Mouse (Mus musculus): Measurements from ENCODE around the gene Shh.

Shh gene

DNA sequence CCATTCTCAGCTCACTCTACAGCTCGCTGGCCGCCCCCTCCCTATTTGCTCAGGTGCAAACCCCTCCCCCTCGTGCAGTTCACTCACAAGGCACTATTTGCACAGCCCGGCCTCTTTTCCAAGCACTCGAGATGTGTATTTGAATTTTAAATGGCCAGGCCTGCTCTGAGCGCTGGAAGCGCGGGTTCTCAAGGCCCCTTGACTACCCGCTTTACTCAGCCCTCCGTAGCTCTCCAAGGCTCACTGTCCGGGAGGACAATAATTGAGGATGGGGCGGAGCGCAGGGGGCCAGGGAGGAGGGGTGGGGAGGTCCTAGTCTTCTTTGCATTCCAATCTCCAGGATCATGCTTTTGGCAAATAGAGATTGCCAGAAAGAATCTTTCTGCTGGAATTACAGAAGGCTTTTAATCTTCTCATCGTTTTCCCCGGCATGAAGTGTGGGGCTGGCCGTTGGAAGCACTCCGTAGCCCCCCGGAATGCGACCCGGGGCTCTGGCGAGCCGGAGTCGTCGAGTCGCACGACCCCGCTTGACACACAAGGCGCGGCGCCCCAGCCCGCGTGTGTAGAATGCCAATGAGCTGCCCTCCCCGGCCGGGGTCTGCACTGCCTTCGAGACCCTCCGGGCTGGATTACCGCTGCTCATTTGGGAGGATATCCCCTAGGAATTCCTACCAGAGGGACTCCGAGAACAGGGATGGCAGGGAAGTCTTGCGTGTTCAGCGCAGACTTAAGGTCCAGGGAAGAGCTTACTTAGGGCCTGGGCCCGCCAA, 7.4 kb downstream of the Shh start:
- DNase-seq (ENCODE audit: extremely low spot score), result peak; percentile 60

DNA sequence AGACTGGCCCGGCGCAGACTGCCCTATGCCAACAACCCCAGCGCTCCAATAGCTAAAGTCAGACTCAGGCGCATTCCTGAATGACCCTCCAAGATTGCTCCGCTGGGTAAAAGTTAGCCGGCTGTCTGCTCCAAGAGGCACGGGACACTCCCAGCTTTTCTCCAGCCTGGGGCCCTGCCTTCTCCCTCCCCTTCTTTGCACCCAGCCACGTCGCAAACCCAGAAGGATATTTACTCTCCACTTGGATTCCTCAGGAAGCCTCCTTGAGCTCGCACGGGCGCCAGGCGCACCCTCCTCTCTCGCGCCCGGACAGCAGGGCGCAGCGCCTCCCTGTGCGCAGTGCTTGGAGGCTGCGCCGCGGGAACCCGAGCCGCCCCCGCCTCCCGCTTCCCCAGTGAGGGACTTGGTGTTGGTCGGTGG, 8.2 kb downstream of the Shh start:
- peak; percentile 52 for DNase-seq (ENCODE audit: extremely low spot score)

DNA sequence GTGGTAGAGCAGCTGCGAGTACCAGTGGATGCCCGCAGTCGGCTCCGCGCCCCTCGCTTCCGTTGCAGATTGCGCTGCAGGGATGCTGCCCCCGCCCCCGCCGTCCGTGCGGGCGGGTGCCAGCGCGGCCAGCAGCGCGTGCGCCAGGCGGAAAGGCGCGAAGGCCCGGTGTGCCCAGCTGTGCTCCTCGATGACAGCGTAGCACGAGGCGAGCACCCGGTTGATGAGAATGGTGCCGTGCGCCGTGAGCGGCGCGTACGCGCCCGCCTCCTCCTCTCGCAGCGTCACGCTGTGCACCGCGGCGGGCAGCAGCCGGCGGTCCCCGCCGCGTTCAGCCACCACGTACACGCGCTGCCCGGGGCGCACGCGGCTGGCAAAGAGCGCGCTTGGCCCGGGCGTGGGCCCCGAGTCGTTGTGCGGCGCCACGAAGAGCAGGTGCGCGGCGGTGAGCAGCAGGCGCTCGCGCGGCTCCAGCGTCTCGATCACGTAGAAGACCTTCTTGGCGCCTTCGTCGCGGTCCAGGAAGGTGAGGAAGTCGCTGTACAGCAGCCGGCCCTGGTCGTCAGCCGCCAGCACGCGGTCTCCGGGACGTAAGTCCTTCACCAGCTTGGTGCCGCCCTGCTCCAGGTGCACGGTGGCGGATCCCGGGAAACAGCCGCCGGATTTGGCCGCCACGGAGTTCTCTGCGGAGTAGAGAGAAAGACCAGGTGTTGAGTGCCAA, 9.0 kb downstream of the Shh start:
- DNase-seq (ENCODE audit: extremely low spot score), result peak; percentile 37

DNA sequence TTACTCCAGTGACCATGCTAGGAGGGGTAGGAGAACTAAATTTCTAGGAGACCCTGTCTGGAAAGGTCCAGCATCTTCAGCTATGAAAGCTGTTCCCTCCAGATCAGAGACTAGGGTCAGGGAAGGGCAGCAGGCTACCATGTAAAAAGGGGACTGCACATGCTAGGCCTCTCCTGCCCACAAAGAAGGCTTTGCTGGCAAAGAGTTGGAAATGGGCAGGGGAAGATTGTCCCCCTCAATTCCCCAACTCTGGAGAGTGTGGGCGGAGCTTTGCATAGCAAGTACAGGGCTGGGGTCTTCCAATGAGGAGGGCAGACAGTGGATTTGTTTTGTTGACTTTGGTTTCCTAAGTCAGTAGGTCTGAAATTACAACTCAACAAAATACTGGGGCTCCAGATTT, 10.7 kb downstream of the Shh start:
- no peak for DNase-seq (ENCODE audit: extremely low spot score)

DNA sequence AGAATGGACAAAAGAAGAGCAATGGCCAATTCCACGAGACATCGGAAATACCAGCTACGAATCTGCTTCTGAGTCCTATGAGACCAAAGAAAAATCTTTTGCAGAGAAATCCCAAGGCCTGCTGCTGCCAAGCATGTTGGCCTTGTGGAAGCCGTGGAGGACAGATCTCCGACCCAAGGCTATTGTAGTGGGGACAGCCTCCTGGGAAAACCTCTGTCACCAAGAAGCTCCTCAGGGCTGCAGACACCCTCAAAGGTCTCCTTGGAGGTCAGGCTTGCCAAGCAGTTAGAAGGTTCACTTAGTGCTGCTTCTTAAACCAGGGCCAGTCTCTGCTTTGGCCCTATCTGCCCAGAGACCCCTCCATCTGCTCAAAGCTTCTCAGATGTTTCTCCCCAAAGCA, 11.3 kb downstream of the Shh start:
- DNase-seq (ENCODE audit: extremely low spot score), result no peak

DNA sequence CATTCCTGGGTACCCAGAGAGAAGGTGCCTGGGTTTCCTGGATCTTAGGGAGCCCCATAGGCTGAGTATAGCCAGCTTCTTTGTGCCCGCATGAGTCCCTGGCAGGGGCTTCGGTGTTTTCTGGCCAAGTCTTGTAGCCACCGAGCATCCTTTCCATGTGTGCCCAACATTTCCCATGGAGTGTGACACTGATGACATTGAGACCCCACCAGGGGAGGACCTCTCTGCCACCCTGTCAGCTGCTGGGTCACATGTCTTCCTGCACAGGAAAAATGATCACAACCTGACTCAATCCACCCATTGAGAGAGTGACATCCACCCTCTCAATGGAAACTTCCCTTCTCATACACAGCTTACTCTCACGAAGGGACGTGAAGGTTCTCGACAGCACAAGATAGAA, 12.5 kb downstream of the Shh start:
- no peak for DNase-seq (ENCODE audit: extremely low spot score)

DNA sequence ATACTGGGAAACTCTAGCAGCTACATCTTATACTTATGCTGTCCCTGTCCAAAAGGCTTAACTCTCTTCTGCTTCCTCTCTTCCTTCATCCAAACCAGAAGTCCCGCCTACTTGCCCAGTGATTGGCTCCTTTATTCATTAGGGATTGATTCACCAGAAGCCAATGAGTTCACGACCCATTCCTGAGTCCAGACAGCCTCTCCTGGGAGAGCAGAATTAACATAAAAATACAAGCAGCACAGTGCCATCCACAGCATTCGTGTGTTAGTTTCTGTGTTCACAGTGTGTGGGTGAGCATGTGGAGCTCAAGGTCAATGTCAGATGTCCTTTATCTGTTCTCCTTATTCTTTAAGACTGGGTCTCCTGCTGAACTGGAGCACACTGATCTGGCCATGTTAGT, 13.5 kb downstream of the Shh start:
- no peak for DNase-seq (ENCODE audit: extremely low spot score)

DNA sequence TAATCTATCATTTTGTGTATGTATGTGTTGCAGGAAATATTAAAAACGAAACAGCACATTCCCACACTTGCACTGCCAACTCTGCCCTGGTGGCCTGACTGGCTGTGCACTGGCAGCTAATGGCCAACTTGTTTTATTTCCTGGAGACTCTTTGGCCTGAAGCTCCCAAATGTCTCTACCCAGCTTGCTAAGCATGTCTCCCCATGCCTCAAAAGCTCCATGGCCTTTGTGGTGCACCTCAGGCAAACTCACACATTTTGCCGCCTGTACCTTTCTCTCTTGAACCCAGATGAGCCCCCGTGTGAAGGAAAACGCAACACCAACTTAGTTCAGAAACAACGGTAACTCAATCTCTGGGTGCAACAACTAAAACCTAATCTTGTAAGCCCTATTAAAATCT, 14.0 kb downstream of the Shh start:
- DNase-seq (ENCODE audit: extremely low spot score), result no peak

DNA sequence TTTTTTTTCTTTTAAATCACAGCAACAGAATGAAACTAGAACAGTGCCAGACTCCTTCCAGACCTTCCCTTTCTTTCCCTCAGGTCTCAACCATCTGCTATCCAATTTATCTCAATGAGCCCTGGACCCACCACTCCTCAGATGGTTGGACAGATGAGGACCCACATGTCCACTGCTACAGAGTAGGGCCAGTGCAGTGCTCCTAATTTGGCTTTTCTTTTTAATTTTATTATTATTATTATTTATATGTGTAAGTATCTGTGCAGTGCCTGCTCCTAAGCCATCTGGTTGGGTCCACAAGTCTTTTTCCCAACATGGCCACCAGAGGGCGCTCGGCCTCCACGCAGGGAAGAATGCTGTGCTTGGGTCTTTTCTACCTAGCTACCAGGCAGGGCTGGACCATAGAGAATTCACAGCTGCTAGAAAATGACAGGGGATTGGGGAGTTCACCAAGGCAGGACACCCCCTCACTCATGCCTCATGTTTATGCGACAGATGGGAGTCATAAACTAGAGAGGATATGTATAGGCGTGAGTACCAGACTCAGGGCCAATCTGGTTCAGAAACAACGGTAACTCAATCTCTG, 15.9 kb downstream of the Shh start:
- DNase-seq (ENCODE audit: extremely low spot score), result peak; percentile 78

DNA sequence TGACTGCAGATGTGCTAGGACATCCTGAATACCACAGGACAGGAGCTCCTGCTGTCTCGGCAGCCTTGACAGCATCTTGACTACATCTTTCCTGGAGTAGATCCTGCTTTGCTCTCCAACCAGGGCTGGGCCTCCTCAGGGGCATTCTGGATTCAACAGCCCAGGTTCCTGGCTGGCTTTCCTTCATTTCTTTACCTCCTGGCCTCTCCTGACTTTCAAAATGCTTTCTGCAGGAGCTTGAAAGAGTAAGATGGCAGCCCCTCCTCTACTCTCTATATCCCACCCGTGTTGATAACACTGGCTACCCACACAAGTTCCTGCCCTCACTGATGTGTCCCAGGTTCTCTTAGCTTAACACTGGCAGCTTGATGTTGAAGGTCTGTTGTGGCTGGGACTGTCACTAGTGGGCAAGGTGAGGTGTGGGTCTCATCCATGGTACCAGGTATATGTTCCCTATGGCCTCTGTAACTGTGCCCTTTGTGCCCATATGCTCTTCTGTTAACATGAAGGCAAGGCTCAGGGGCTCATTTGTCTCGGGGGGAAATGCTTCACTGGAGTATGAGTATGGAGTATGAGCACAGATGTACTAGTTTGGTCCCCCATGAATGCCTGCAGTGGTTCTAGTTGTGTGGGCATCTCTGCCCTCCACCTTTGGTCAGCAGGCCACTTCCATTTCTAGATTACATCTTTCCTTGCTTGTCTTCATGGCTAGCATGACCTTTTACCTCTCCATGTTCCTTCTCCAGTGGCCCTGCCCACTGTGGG, 16.7 kb downstream of the Shh start:
- DNase-seq (ENCODE audit: extremely low spot score), result no peak

DNA sequence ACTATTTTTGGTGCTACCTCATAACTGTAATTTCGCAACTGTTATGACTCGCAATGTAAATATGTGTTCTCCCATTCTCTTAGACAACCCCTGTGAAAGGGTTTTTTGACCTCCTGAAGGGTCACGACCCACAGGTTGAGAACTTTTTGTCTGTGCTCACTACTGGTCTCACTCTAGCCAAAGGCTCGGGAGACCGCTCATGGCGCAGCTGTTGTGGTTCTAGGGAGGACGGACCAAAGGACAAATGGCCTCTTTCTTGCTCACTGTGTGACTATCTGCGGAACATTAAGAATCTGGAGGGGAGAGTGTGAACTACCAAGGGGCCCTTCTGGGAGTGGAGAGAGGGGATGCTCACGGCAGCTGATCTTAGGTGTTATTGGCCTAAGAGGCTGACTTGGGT, 41.1 kb downstream of the Shh start:
- no peak for DNase-seq (ENCODE audit: extremely low spot score)

DNA sequence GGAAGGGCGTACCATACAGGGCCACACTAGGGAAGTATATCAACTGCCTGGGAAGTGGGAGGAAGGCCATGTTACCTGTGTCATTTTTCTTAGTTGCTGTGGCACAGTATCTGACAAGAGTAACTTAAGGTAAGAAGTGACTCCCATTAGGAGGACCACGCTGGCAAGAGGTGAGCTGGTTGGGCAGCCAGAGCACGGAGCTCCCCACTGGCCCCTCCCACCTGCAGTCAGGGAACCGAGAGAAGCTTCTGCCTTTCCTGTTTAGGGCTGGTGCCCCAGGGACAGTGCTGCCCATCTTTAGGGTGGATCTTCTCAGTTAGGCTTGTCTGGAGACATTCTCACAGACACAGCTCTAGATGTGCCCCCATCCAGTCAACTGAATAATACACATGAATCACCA, 43.3 kb downstream of the Shh start:
- DNase-seq (ENCODE audit: extremely low spot score), result no peak

DNA sequence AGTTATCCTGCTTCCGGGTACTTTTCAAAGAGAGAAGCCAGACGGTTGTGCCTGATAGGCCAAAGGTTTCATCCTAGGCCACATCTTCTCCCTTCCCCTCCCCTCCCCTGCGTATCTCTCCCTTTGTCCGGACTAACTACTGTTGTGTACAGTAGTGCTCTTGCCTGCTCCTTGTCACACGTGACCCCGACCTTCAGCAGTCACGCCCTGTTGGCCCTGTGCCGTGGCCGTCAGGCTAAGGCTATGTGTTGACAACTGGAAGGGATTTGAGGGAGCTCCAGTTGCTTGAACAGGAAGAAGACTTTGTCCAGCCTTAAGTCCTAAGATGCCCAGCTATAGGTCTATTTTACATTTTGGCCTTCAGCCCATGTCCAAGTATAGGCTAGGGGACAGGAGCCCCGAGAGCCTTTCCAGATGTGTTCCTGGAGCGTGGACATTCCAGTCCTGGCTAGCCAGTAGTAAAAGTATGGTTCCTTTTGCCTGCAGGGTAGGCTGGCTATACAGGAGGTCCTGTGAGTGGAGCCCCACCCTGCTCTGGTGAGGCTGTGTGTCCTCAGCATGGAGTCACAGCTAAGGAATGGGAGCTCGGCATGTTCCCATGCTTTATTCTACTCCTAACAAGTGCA, 47.3 kb downstream of the Shh start:
- no peak for DNase-seq (ENCODE audit: extremely low spot score)

DNA sequence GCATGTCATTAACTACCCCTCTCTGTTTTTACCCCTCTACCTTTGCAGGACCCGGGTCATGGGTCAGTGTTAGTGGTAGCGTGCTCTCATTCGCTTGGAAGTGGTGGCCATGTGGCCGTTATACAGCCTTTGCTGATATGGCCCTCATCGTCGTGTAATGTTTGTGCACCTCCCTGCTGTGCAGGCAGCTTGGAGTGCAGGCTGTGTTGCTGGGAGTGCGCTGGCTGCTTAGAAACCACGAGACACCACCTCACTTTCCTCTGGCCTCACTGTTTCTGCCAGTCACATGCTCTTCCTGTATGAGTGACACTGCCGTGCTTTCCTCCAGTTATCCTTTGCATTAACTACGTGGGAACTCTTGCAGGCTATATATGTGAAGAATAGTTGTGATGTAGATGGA, 48.3 kb downstream of the Shh start:
- DNase-seq (ENCODE audit: extremely low spot score), result no peak

DNA sequence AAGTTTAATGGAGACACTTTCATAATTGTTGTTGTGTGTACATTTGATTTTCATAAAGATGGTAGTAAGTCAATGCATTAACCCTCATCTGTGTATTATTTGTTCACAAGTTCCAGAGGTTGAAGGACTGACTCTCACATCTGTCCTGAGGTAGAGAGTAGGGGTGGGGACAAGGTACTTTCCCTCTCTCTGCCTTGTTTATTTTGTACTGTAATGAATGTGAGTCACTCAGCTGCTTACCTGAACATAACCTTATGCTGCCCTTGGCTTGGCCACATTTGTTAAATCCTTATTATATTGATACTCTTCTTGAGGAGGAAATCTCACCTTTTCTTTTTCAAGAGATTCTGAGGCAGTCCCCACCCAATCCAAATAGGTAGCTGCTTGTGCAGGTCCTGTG, 51.0 kb downstream of the Shh start:
- DNase-seq (ENCODE audit: extremely low spot score), result no peak

DNA sequence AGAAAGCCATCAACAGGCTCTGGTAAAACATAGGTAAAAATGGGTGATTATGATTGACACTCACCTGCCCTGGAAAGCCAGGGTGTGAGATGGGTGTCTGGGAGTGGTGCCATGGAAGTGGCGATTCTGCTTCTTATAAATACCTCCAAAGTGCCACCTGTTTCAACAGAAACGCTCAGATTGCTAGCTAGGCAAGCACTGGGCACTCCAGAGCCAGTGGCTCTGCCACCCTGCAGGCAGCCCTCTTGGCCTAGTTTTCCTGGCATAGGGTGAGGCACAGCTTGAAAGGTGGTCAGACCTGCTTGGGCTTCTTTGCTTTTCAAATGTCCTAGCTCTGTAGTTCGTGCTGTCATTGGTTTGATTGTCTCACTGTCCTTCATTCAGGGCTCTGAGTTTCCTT, 53.0 kb downstream of the Shh start:
- no peak for DNase-seq (ENCODE audit: extremely low spot score)

DNA sequence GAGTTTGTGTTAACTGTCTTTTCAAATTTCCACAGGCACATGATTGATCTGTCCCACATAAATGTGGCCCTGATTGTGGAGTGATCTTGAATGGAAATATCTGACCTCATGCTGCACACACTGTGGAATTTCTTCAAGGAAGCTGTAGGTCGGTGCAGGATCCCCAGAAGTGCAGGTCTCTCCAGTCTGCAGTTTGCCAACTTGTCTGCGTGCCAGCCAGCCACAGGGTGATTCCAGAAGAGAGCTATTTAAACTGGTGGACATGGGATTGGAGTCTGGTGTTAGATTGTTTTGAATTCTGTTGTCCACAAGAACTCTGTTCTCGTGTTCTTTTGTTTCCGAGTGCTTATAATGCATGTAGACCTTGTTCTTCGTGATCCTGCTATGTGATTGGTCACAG, 53.5 kb downstream of the Shh start:
- no peak for DNase-seq (ENCODE audit: extremely low spot score)

DNA sequence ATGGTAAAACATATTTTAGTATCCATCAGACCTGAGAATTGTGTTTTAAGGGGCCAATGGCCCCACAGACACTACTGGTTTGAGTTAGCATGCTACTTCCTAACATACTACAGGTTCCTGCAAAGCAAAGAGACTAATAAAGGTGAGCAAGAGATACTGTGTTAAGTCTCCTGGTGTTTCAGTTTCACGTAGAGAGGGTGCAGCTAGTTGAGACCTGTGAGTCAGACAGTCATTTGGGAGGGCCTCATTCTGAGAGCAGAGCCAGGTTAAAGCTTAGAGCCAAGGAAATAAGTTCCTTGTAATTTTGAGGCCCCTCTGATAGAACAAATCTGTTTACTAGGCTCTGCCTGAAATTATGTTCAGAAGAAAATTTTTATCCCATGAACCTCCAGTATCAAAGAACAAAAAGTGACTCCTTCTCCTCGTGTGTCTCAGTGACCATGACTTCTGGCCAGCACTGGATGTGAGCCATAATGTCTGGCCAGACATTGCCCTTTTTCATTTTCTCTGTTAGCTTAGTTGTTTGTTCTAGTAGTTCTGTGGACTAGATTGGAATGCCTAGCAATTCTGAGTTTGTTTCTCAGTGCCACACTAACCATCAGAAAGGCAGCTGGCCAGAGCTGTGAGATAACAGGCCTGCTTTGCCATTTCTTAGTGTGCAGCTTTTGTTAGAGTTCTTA, 54.9 kb downstream of the Shh start:
- no peak for DNase-seq (ENCODE audit: extremely low spot score)
